Mouse (Mus musculus) small intestine, adult 2 months (tissue): Measurements from ENCODE around the gene Defb47. TPM values are rescaled to one million over a fixed set of nuclear protein-coding genes. Genes with fewer than 3 reads are reported as not detected.

Experiments
- H3K27ac ChIP-seq: fragments of 200-500 bp; 2 replicates; pipeline ENCODE4 v1.5.1; 2012; ENCODE audit warnings: low read depth, low read length, control low read depth, inconsistent platforms; ENCODE audit not compliant: insufficient read depth
- H3K27me3 ChIP-seq: fragments of 200-500 bp; 2 replicates; pipeline ENCODE4 v1.6.1; 2012; ENCODE audit warnings: mild to moderate bottlenecking, moderate library complexity, low read length, inconsistent platforms; ENCODE audit not compliant: control insufficient read depth, insufficient read depth
- H3K36me3 ChIP-seq: fragments of 200-500 bp; 2 replicates; pipeline ENCODE4 v1.6.1; 2012; ENCODE audit warnings: mild to moderate bottlenecking, low read length, control low read depth, inconsistent platforms; ENCODE audit not compliant: control insufficient read depth, insufficient read depth
- H3K4me1 ChIP-seq: fragments of 200-500 bp; 2 replicates; pipeline ENCODE4 v1.6.1; 2012; ENCODE audit warnings: low read length, inconsistent platforms, mixed read lengths; ENCODE audit not compliant: control insufficient read depth, insufficient read depth, insufficient read length
- H3K4me3 ChIP-seq: fragments of 200-500 bp; 2 replicates; pipeline ENCODE4 v1.5.1; 2012; ENCODE audit warnings: low read depth, mild to moderate bottlenecking, control low read depth, inconsistent platforms, low read length, moderate library complexity
- CTCF ChIP-seq: fragments of 200-500 bp; IDR thresholded peaks from 2 replicates; pipeline ENCODE4 v1.5.1; 2012; ENCODE audit warnings: low read depth, mild to moderate bottlenecking, control low read depth, inconsistent platforms, low read length, moderate library complexity, mixed read lengths; ENCODE audit not compliant: insufficient replicate concordance, insufficient read length; ENCODE audit errors: extremely low read depth
- POLR2A ChIP-seq: fragments of 200-500 bp; IDR thresholded peaks from 2 replicates; pipeline ENCODE4 v1.6.1; 2012; ENCODE audit warnings: low read depth, mild to moderate bottlenecking, control low read depth, inconsistent platforms, low read length, moderate library complexity
- WGBS: fragments of 180-500 bp; shearing (Covaris S2); methylation state at CpG from one replicate; pipeline ENCODE4 v1.1.7; 2018; 5-methylcytosine and 5-hydroxymethylcytosine counted together
- polyA plus RNA-seq: library from polyadenylated mRNA; depleted of rRNA; stranded (reverse); fragments of >200 nt; gene quantifications from 2 replicates; pipeline ENCODE4 v1.2.3, GENCODE M21; 2012; rRNA removed

Gene Defb47
- polyA plus RNA-seq, 1 experiment, result not detected

GRCm38 (mm10) chr14:63014667-63015066 lies 16.8 kb downstream of the Defb47 start:
- Histone ChIP-seq H3K4me1 (no peaks in the 10 kb centered on the region), H3K27ac (no peak overlapping the region), H3K36me3 (no peaks in the 10 kb centered on the region), H3K4me3 (no peak overlapping the region), H3K27me3 (0 out of 2 replicates have a peak, but pooled peaks cover 2% of the 10 kb centered on the region)
- TF ChIP-seq CTCF (no peak), POLR2A (no peak)
- 80% methylated on average over 4 of the region's 4 CpGs for WGBS

DNA sequence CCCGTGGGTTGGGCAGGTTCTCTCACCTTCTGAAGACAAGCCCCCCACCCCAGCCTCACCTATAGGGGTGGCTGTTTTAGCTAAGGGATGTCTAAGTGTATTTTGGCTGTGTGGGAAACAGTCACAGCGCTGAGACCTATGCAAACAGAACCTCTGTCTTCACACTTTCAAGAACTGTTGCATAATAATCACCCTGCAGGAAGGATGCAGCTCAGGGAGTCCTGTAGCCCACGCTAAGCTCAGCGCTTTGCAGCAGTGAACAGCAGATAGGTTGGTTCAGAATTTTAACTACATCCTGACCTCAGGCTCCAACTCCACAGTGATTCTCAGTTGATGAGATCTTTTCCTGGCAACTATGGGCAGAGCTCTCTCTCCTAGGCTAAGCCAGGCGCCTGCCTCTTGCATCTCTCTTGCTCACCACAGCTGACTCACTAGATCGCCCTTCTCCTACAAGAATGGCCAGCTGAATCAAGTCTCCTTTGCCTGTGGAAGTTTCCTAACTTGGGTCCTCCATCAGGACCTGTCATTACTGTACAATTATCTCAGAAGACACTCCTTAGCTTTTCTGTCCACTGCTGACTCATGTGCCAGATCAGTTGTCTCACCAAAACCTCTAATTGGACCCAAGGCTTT lies 22.8 kb downstream of the Defb47 start:
- TF ChIP-seq CTCF (no peak), POLR2A (no peak)
- Histone ChIP-seq H3K27me3 (0 out of 2 replicates have a peak, but pooled peaks cover 2% of the 10 kb centered on the region), H3K36me3 (no peaks in the 10 kb centered on the region), H3K4me3 (no peak overlapping the region), H3K27ac (no peak overlapping the region), H3K4me1 (no peaks in the 10 kb centered on the region)
- 48% methylated on average over 6 of the region's 6 CpGs for WGBS

- H3K4me1 ChIP-seq, result no peaks in the 10 kb centered on the region
- WGBS, result 77% methylated on average over 3 of the region's 3 CpGs
- H3K27me3 ChIP-seq, result no peaks in the 10 kb centered on the region
- no peak within 1 kb of the TSS for H3K4me3 ChIP-seq
- no peak within 1 kb of the TSS for H3K27ac ChIP-seq
- no peaks in the 10 kb centered on the region for H3K36me3 ChIP-seq
- TF ChIP-seq POLR2A (no peak), CTCF (no peak)
Observed at GRCm38 (mm10) chr14:63046691-63047090, 48.8 kb downstream of the Defb47 start, which contains the start of gene Defb42. Gene Defb42 (plus strand): TSS chr14:63046991.

GRCm38 (mm10) chr14:63049910-63050370 lies 52.1 kb downstream of the Defb47 start, which contains the start of gene Defb30:
Gene Defb30 (minus strand): TSS chr14:63049960.
- H3K4me1 ChIP-seq, result no peaks in the 10 kb centered on the region
- H3K36me3 ChIP-seq, result no peaks in the 10 kb centered on the region
- H3K27me3 ChIP-seq, result no peaks in the 10 kb centered on the region
- WGBS, result 69% methylated on average over 14 of the region's 14 CpGs
- H3K4me3 ChIP-seq, result no peak within 1 kb of the TSS
- H3K27ac ChIP-seq, result no peak within 1 kb of the TSS
- TF ChIP-seq CTCF, result no peak
- no peak for TF ChIP-seq POLR2A

Other genes with a start within 250 kb of the Defb47 start
- gene Ints6, start 236.9 kb upstream of the Defb47 start, polyA plus RNA-seq, result 2.7 and 5.9 TPM in 2 replicates
- 1.5 and 2.6 TPM in 2 replicates for gene Wdfy2, start 160.4 kb upstream of the Defb47 start, polyA plus RNA-seq
- not detected in 2 replicates for gene Defb48, start 13.6 kb upstream of the Defb47 start, polyA plus RNA-seq
- not detected in 2 replicates for gene Defb43, start 13.7 kb downstream of the Defb47 start, polyA plus RNA-seq
- gene Defb42, start 48.9 kb downstream of the Defb47 start, polyA plus RNA-seq, result not detected in 2 replicates
- gene Defb30, start 51.9 kb downstream of the Defb47 start, polyA plus RNA-seq, result not detected in 2 replicates